Mouse (Mus musculus) skeletal muscle tissue, adult 2 months (tissue): ENCODE measurements around the gene Nfib.

ENCODE experiments used
- DNase-seq: peaks from one replicate; pipeline ENCODE4 v3.0.0-alpha.2; 2012; ENCODE audit warnings: low read depth, low spot score

Gene Nfib

GRCm38 (mm10) chr4:82433926-82434705 lies 271.4 kb downstream of the Nfib start:
- no peak for DNase-seq

GRCm38 (mm10) chr4:82431831-82432230 lies 273.7 kb downstream of the Nfib start:
- DNase-seq = no peak

GRCm38 (mm10) chr4:82430802-82431201 lies 274.7 kb downstream of the Nfib start:
- DNase-seq = no peak

- DNase-seq = no peak
Measured at GRCm38 (mm10) chr4:82426224-82426623, 279.3 kb downstream of the Nfib start.

- no peak for DNase-seq
Measured at GRCm38 (mm10) chr4:82418241-82418640, 287.3 kb downstream of the Nfib start.

- DNase-seq = no peak
Measured at GRCm38 (mm10) chr4:82415817-82416216, 289.7 kb downstream of the Nfib start.

GRCm38 (mm10) chr4:82412651-82413050 lies 292.9 kb downstream of the Nfib start:
- no peak for DNase-seq

GRCm38 (mm10) chr4:82411965-82412364 lies 293.6 kb downstream of the Nfib start:
- DNase-seq = no peak

- no peak for DNase-seq
Measured at GRCm38 (mm10) chr4:82408463-82409404, 296.8 kb downstream of the Nfib start.

GRCm38 (mm10) chr4:82406511-82406910 lies 299.0 kb downstream of the Nfib start:
- no peak for DNase-seq

GRCm38 (mm10) chr4:82405791-82406190 lies 299.8 kb downstream of the Nfib start:
- no peak for DNase-seq

- peak; percentile 75 for DNase-seq
Measured at GRCm38 (mm10) chr4:82403975-82404651, 301.4 kb downstream of the Nfib start.

GRCm38 (mm10) chr4:82402666-82403065 lies 302.9 kb downstream of the Nfib start:
- no peak for DNase-seq

GRCm38 (mm10) chr4:82401450-82402061 lies 304.0 kb downstream of the Nfib start:
- DNase-seq = no peak

- peak; percentile 57 for DNase-seq
Measured at GRCm38 (mm10) chr4:82400536-82400935, 305.0 kb downstream of the Nfib start.

GRCm38 (mm10) chr4:82399406-82400380 lies 305.9 kb downstream of the Nfib start:
- DNase-seq = peak; percentile 89

GRCm38 (mm10) chr4:82398282-82398681 lies 307.3 kb downstream of the Nfib start:
- DNase-seq = no peak

- no peak for DNase-seq
Measured at GRCm38 (mm10) chr4:82396805-82397204, 308.7 kb downstream of the Nfib start.

- no peak for DNase-seq
Measured at GRCm38 (mm10) chr4:82396003-82396402, 309.5 kb downstream of the Nfib start.

GRCm38 (mm10) chr4:82394346-82394745 lies 311.2 kb downstream of the Nfib start:
- DNase-seq = no peak
